Mouse (Mus musculus) thymus, adult 2 months (tissue): Measurements from ENCODE around the gene Dock1.

Experiments
- CTCF ChIP-seq: fragments of 200-500 bp; IDR thresholded peaks from 2 replicates; pipeline ENCODE4 v1.5.1; 2012; ENCODE audit warnings: mild to moderate bottlenecking, control low read depth, low read length, moderate library complexity, borderline replicate concordance; ENCODE audit not compliant: control insufficient read depth, poor library complexity, insufficient read depth; ENCODE audit errors: extremely low read depth
- POLR2A ChIP-seq: fragments of 200-500 bp; IDR thresholded peaks from 2 replicates; pipeline ENCODE4 v1.6.1; 2012; ENCODE audit warnings: mild to moderate bottlenecking, low read length, control low read depth, moderate library complexity; ENCODE audit not compliant: control insufficient read depth, poor library complexity, insufficient read depth; ENCODE audit errors: extremely low read depth

GRCm38 (mm10) chr7:134673135-134673534, 2.7 kb downstream of the Dock1 start:
- TF ChIP-seq CTCF: no peak
- no peak for TF ChIP-seq POLR2A
